Mouse (Mus musculus): ENCODE measurements at regions not wholly inside any gene's neighbourhood (a gene's known extent, or its start where the extent isn't known, plus 50 kb on each side); places are given as distances from the start of the nearest gene placed in this dataset.
"Not testable (repeated sequence)": the region's sequence is repeated elsewhere in the genome, so short reads cannot be mapped to it uniquely, and the experiment has no call there.

- ATAC-seq (ENCODE audit: insufficient number of reproducible peaks, low FRiP score), result not testable (repeated sequence)
Observed at GRCm38 (mm10) chr14:14478159-14478558, 77.1 kb downstream of the Olfr721-ps1 start.

GRCm38 (mm10) chr14:14481840-14482239 is 80.7 kb downstream of the Olfr721-ps1 start:
- Histone ChIP-seq H3K9me3 (replicated peaks) (no peaks in the 10 kb centered on the region), H3K4me2 (no peak overlapping the region), H3K36me3 (no peaks in the 10 kb centered on the region), H3K4me3 (no peak overlapping the region), H3K9ac (no peak overlapping the region), H3K27ac (ENCODE audit: poor library complexity, severe bottlenecking) (no peak overlapping the region), H3K4me1 (replicated peaks) (no peaks in the 10 kb centered on the region), H3K27me3 (replicated peaks) (no peaks in the 10 kb centered on the region)
- WGBS, result 60% methylated on average over 1 of the region's 1 CpGs
- ATAC-seq (ENCODE audit: insufficient number of reproducible peaks, low FRiP score), result no peak

More at GRCm38 (mm10) chr14:14478159-14478558, 77.1 kb downstream of the Olfr721-ps1 start:
- H3K9me3 ChIP-seq (replicated peaks); H3K36me3 ChIP-seq; H3K4me2 ChIP-seq; H3K27ac ChIP-seq (ENCODE audit: poor library complexity, severe bottlenecking); H3K27me3 ChIP-seq (replicated peaks); H3K9ac ChIP-seq; H3K4me3 ChIP-seq; H3K4me1 ChIP-seq (replicated peaks): not testable (repeated sequence)
- WGBS, result 29% methylated on average over 2 of the region's 2 CpGs

- no peaks in the 10 kb centered on the region for H3K4me1 ChIP-seq (replicated peaks)
- WGBS, result 91% methylated on average over 1 of the region's 1 CpGs
Observed at GRCm38 (mm10) chr14:14486356-14486755, 85.3 kb downstream of the Olfr721-ps1 start.

GRCm38 (mm10) chr14:14490501-14490900 is 89.4 kb downstream of the Olfr721-ps1 start:
- H3K9ac ChIP-seq, result no peak overlapping the region
- H3K4me3 ChIP-seq, result no peak overlapping the region
- no peaks in the 10 kb centered on the region for H3K9me3 ChIP-seq (replicated peaks)
- no peaks in the 10 kb centered on the region for H3K36me3 ChIP-seq
- H3K4me1 ChIP-seq (replicated peaks), result 0 out of 2 replicates have a peak, but pooled peaks cover 6% of the 10 kb centered on the region
- H3K4me2 ChIP-seq, result no peak overlapping the region
- H3K27ac ChIP-seq (ENCODE audit: poor library complexity, severe bottlenecking), result no peak overlapping the region
- H3K27me3 ChIP-seq (replicated peaks), result no peaks in the 10 kb centered on the region
- no peak for ATAC-seq (ENCODE audit: insufficient number of reproducible peaks, low FRiP score)

More at GRCm38 (mm10) chr14:14486356-14486755, 85.3 kb downstream of the Olfr721-ps1 start:
- no peak overlapping the region for H3K4me3 ChIP-seq
- no peaks in the 10 kb centered on the region for H3K9me3 ChIP-seq (replicated peaks)
- no peak overlapping the region for H3K27ac ChIP-seq (ENCODE audit: poor library complexity, severe bottlenecking)
- no peak overlapping the region for H3K9ac ChIP-seq
- H3K4me2 ChIP-seq, result no peak overlapping the region
- H3K36me3 ChIP-seq, result no peaks in the 10 kb centered on the region
- no peaks in the 10 kb centered on the region for H3K27me3 ChIP-seq (replicated peaks)
- ATAC-seq (ENCODE audit: insufficient number of reproducible peaks, low FRiP score), result no peak

GRCm38 (mm10) chr14:14492041-14492440 is 90.9 kb downstream of the Olfr721-ps1 start:
- no peak for ATAC-seq (ENCODE audit: insufficient number of reproducible peaks, low FRiP score)
- Histone ChIP-seq H3K4me2 (no peak overlapping the region), H3K36me3 (no peaks in the 10 kb centered on the region), H3K27ac (ENCODE audit: poor library complexity, severe bottlenecking) (no peak overlapping the region), H3K9me3 (replicated peaks) (no peaks in the 10 kb centered on the region), H3K4me3 (no peak overlapping the region), H3K9ac (no peak overlapping the region), H3K27me3 (replicated peaks) (no peaks in the 10 kb centered on the region), H3K4me1 (replicated peaks) (0 out of 2 replicates have a peak, but pooled peaks cover 6% of the 10 kb centered on the region)

GRCm38 (mm10) chr14:14511927-14512326 is 110.8 kb downstream of the Olfr721-ps1 start:
- no peaks in the 10 kb centered on the region for H3K27me3 ChIP-seq (replicated peaks)
- no peak overlapping the region for H3K4me3 ChIP-seq
- H3K9ac ChIP-seq, result no peak overlapping the region
- 57% methylated on average over 4 of the region's 4 CpGs for WGBS
- no peak for ATAC-seq (ENCODE audit: insufficient number of reproducible peaks, low FRiP score)
- H3K4me2 ChIP-seq, result no peak overlapping the region
- H3K36me3 ChIP-seq, result no peaks in the 10 kb centered on the region
- no peaks in the 10 kb centered on the region for H3K9me3 ChIP-seq (replicated peaks)
- peaks cover 5% of the 10 kb centered on the region; the same call in 1 of the 2 replicates for H3K4me1 ChIP-seq (replicated peaks)
- H3K27ac ChIP-seq (ENCODE audit: poor library complexity, severe bottlenecking), result no peak overlapping the region

- H3K4me3 ChIP-seq, result no peak overlapping the region
- no peaks in the 10 kb centered on the region for H3K9me3 ChIP-seq (replicated peaks)
- WGBS, result 87% methylated on average over 2 of the region's 2 CpGs
- H3K27me3 ChIP-seq (replicated peaks), result no peaks in the 10 kb centered on the region
- H3K36me3 ChIP-seq, result no peaks in the 10 kb centered on the region
- no peak for ATAC-seq (ENCODE audit: insufficient number of reproducible peaks, low FRiP score)
- H3K27ac ChIP-seq (ENCODE audit: poor library complexity, severe bottlenecking), result no peak overlapping the region
- no peak overlapping the region for H3K9ac ChIP-seq
- H3K4me2 ChIP-seq, result no peak overlapping the region
- peaks cover 5% of the 10 kb centered on the region; the same call in 1 of the 2 replicates for H3K4me1 ChIP-seq (replicated peaks)
Observed at GRCm38 (mm10) chr14:14513056-14513455, 112.0 kb downstream of the Olfr721-ps1 start.

- Histone ChIP-seq H3K4me3 (no peak overlapping the region), H3K27me3 (replicated peaks) (no peaks in the 10 kb centered on the region), H3K9me3 (replicated peaks) (no peaks in the 10 kb centered on the region), H3K27ac (ENCODE audit: poor library complexity, severe bottlenecking) (no peak overlapping the region), H3K4me1 (replicated peaks) (peaks cover 5% of the 10 kb centered on the region; the same call in 1 of the 2 replicates), H3K9ac (no peak overlapping the region), H3K4me2 (no peak overlapping the region), H3K36me3 (no peaks in the 10 kb centered on the region)
- WGBS, result 76% methylated on average over 3 of the region's 3 CpGs
- no peak for ATAC-seq (ENCODE audit: insufficient number of reproducible peaks, low FRiP score)
Observed at GRCm38 (mm10) chr14:14513498-14513897, 112.4 kb downstream of the Olfr721-ps1 start.

- no peaks in the 10 kb centered on the region for H3K36me3 ChIP-seq
- H3K9me3 ChIP-seq (replicated peaks), result no peaks in the 10 kb centered on the region
- H3K4me3 ChIP-seq, result no peak overlapping the region
- no peak for ATAC-seq (ENCODE audit: insufficient number of reproducible peaks, low FRiP score)
- WGBS, result 50% methylated on average over 1 of the region's 1 CpGs
- no peaks in the 10 kb centered on the region for H3K27me3 ChIP-seq (replicated peaks)
- H3K4me2 ChIP-seq, result no peak overlapping the region
- H3K9ac ChIP-seq, result no peak overlapping the region
- H3K27ac ChIP-seq (ENCODE audit: poor library complexity, severe bottlenecking), result no peak overlapping the region
- peaks cover 5% of the 10 kb centered on the region; the same call in 1 of the 2 replicates for H3K4me1 ChIP-seq (replicated peaks)
Observed at GRCm38 (mm10) chr14:14514440-14515172, 113.5 kb downstream of the Olfr721-ps1 start.

GRCm38 (mm10) chr14:14515363-14515762 is 114.3 kb downstream of the Olfr721-ps1 start:
- no peak overlapping the region for H3K4me2 ChIP-seq
- H3K36me3 ChIP-seq, result no peaks in the 10 kb centered on the region
- H3K4me3 ChIP-seq, result no peak overlapping the region
- H3K4me1 ChIP-seq (replicated peaks), result peaks cover 5% of the 10 kb centered on the region; the same call in 1 of the 2 replicates
- no peaks in the 10 kb centered on the region for H3K9me3 ChIP-seq (replicated peaks)
- no peak overlapping the region for H3K27ac ChIP-seq (ENCODE audit: poor library complexity, severe bottlenecking)
- no peak overlapping the region for H3K9ac ChIP-seq
- WGBS, result 52% methylated on average over 2 of the region's 2 CpGs
- ATAC-seq (ENCODE audit: insufficient number of reproducible peaks, low FRiP score), result no peak
- H3K27me3 ChIP-seq (replicated peaks), result no peaks in the 10 kb centered on the region

- 69% methylated on average over 5 of the region's 5 CpGs for WGBS
- Histone ChIP-seq H3K9me3 (replicated peaks) (no peaks in the 10 kb centered on the region), H3K4me1 (replicated peaks) (peaks cover 5% of the 10 kb centered on the region; the same call in 1 of the 2 replicates), H3K9ac (no peak overlapping the region), H3K4me2 (no peak overlapping the region), H3K27ac (ENCODE audit: poor library complexity, severe bottlenecking) (no peak overlapping the region), H3K4me3 (no peak overlapping the region), H3K36me3 (no peaks in the 10 kb centered on the region), H3K27me3 (replicated peaks) (no peaks in the 10 kb centered on the region)
- ATAC-seq (ENCODE audit: insufficient number of reproducible peaks, low FRiP score), result no peak
Observed at GRCm38 (mm10) chr14:14515918-14516317, 114.8 kb downstream of the Olfr721-ps1 start.

GRCm38 (mm10) chr14:14518027-14518426 is 116.9 kb downstream of the Olfr721-ps1 start:
- Histone ChIP-seq H3K9ac (no peak overlapping the region), H3K4me1 (replicated peaks) (peaks cover 5% of the 10 kb centered on the region; the same call in 1 of the 2 replicates), H3K9me3 (replicated peaks) (no peaks in the 10 kb centered on the region), H3K27me3 (replicated peaks) (no peaks in the 10 kb centered on the region), H3K4me2 (no peak overlapping the region), H3K27ac (ENCODE audit: poor library complexity, severe bottlenecking) (no peak overlapping the region), H3K36me3 (no peaks in the 10 kb centered on the region), H3K4me3 (no peak overlapping the region)
- no peak for ATAC-seq (ENCODE audit: insufficient number of reproducible peaks, low FRiP score)
- 65% methylated on average over 1 of the region's 1 CpGs for WGBS
